Mouse (Mus musculus) lung, adult 2 months (tissue): ENCODE results near the gene Mical3.

Experiments used
- CTCF ChIP-seq: fragments of 200-500 bp; IDR thresholded peaks from 2 replicates; pipeline ENCODE4 v1.5.1; 2011; ENCODE audit warnings: mild to moderate bottlenecking, low read length, control low read depth; ENCODE audit not compliant: insufficient read depth
- POLR2A ChIP-seq: fragments of 200-500 bp; IDR thresholded peaks from 2 replicates; pipeline ENCODE4 v1.6.1; 2011; ENCODE audit warnings: low read depth, mild to moderate bottlenecking, control low read depth, low read length, borderline replicate concordance; ENCODE audit errors: extremely low read depth

DNA sequence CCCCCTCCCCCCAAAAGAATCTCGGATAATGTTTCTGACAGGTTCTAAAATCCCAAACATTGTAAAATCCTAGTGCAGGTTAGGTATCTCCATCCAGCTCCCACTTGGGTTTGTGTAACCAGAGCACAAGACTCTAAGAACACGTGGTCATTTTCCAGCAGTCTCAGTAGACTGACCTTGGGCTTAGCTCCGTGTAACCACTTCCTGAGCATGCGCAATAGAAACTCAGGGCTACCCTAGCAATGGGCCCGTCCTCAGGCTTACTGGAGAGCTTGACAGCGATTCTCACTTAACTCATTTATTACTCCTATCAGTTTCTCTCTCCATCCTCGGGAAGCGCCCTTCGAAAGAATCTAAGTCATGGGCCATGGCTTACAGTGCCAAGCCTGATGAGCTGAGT is 236.3 kb downstream of the Mical3 start:
- TF ChIP-seq CTCF (no peak), POLR2A (no peak)
